Mouse (Mus musculus) embryonic facial prominence, embryonic 11.5 days (tissue): ENCODE measurements around the gene Cutal. TPM values are rescaled to one million over a fixed set of nuclear protein-coding genes. Genes with fewer than 3 reads are reported as not detected.

Source experiments
- ATAC-seq: fragments of 200-750 bp; cut with Nextera tagmentation; replicated peaks from 2 replicates; pipeline ENCODE4 v1.8.0; 2017; ENCODE audit warnings: low read depth; ENCODE audit not compliant: insufficient number of reproducible peaks, low FRiP score, low TSS enrichment
- DNase-seq: peaks from one replicate; pipeline ENCODE4 v3.0.0-alpha.2; 2015; ENCODE audit warnings: low spot score
- H3K27ac ChIP-seq: fragments of 300-500 bp; sonication (generic); replicated peaks from 2 replicates; pipeline ENCODE4 v1.5.1; 2014; ENCODE audit warnings: mild to moderate bottlenecking, low read depth, low read length, control low read depth
- H3K27me3 ChIP-seq: fragments of 300-500 bp; sonication (generic); 2 replicates; pipeline ENCODE4 v1.6.1; 2014; ENCODE audit warnings: mild to moderate bottlenecking, low read length, moderate library complexity, mixed read lengths; ENCODE audit not compliant: control insufficient read depth, insufficient read depth
- H3K36me3 ChIP-seq: fragments of 300-500 bp; sonication (generic); replicated peaks from 2 replicates; pipeline ENCODE4 v1.6.1; 2014; ENCODE audit warnings: low read depth, mild to moderate bottlenecking, low read length, moderate library complexity, mixed read lengths; ENCODE audit not compliant: control insufficient read depth, insufficient read depth
- H3K4me1 ChIP-seq: fragments of 300-500 bp; sonication (generic); 2 replicates; pipeline ENCODE4 v1.6.1; 2014; ENCODE audit warnings: low read length, mixed read lengths; ENCODE audit not compliant: control insufficient read depth, insufficient read depth
- H3K4me2 ChIP-seq: fragments of 300-500 bp; sonication (generic); 2 replicates; pipeline ENCODE4 v1.6.1; 2014; ENCODE audit warnings: low read depth, mild to moderate bottlenecking, control low read depth, low read length, moderate library complexity
- H3K4me3 ChIP-seq: fragments of 300-500 bp; sonication (generic); 2 replicates; pipeline ENCODE4 v1.5.1; 2014; ENCODE audit warnings: low read depth, low read length, control low read depth
- H3K9ac ChIP-seq: fragments of 300-500 bp; sonication (generic); replicated peaks from 2 replicates; pipeline ENCODE4 v1.6.1; 2014; ENCODE audit warnings: mild to moderate bottlenecking, control low read depth, low read length
- H3K9me3 ChIP-seq: fragments of 300-500 bp; sonication (generic); replicated peaks from 2 replicates; pipeline ENCODE4 v1.6.1; 2016; ENCODE audit warnings: mild to moderate bottlenecking, low read length, inconsistent platforms, mixed read lengths; ENCODE audit not compliant: control insufficient read depth
- WGBS: fragments of 180-500 bp; shearing (Covaris S2); extraction: QIAGEN DNeasy Blood & Tissue Kit; methylation state at CpG from one replicate; pipeline ENCODE4 v1.1.7; 2014; 5-methylcytosine and 5-hydroxymethylcytosine counted together
- polyA plus RNA-seq: library from polyadenylated mRNA; unstranded; fragments of >200 nt; fragmentation: Nextera tagmentation; extraction: Ambion mirVana; gene quantifications from 2 replicates; pipeline ENCODE4 v1.2.1, GENCODE M21; 2014

The Cutal gene
- polyA plus RNA-seq, 1 experiment from 2014 or later: 0.32 TPM

- peak; percentile 30 for DNase-seq
- Histone ChIP-seq H3K36me3 (no peaks in the 10 kb centered on the region), H3K4me2 (peak within 1 kb of the TSS; percentile 98), H3K27ac (no peak within 1 kb of the TSS), H3K4me1 (no peaks in the 10 kb centered on the region; the same call in 1 of the 2 replicates), H3K27me3 (peaks cover 23% of the 10 kb centered on the region), H3K4me3 (peak within 1 kb of the TSS; percentile 63), H3K9ac (peak within 1 kb of the TSS; percentile 59), H3K9me3 (no peaks in the 10 kb centered on the region)
- ATAC-seq: no peak; the same call in 1 of the 2 replicates
- under 1% methylated on average over 59 of the region's 64 CpGs for WGBS
These were observed 39.2 kb downstream of the Cutal start, which contains the start of gene Phf19 for GRCm38 (mm10) chr2:34913218-34914068. Phf19 (minus strand) TSS chr2:34914026.

DNA sequence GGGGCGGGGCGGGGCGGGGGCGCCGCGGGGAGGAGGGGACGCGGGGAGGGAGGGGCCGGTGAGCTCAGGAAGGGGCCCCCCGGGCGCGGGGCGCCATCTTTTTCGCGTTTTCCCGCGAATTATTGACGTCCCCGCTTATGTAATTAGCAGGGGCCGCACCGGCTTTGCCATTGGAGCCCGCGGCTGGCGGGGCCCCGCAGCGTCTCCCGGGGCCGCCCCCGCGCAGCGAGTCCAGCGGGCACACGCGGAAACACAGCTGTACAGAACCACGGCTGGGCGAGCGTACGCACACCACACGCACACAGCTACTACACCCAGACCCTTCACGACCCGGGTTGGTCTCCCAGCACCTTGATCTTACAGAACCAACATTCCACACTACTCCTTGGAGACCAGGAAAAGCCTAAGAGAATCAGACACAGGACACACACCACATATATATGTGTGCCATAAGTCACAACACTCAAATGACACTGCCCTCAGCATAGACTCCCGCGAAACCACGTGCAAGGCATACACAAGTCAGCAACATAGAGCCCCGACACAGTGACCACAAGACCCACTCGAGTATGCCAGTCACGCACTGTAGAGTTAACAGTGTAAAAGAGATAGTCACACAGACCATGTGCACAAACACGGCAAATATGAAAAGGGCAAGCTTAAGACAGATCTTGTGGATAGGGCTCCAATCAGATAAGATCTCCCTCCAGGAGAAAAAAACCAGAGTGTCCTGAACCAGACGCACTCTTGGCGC is 40.0 kb downstream of the Cutal start:
- H3K9ac ChIP-seq: peak overlapping the region; percentile 59
- H3K4me1 ChIP-seq: no peaks in the 10 kb centered on the region; the same call in 1 of the 2 replicates
- ATAC-seq (peak; percentile 42; the same call in 1 of the 2 replicates), DNase-seq (peak; percentile 34)
- H3K4me3 ChIP-seq: peak overlapping the region; percentile 63
- 5% methylated on average over 37 of the region's 50 CpGs for WGBS
- H3K9me3 ChIP-seq: no peaks in the 10 kb centered on the region
- H3K4me2 ChIP-seq: peak overlapping the region; percentile 98
- no peak overlapping the region for H3K27ac ChIP-seq
- H3K27me3 ChIP-seq: peaks cover 23% of the 10 kb centered on the region
- no peaks in the 10 kb centered on the region for H3K36me3 ChIP-seq

- no peak for DNase-seq
- 7% methylated on average over 2 of the region's 2 CpGs for WGBS
- no peak for ATAC-seq
- H3K4me3 ChIP-seq: no peak overlapping the region
- no peak overlapping the region for H3K27ac ChIP-seq
- no peaks in the 10 kb centered on the region for H3K9me3 ChIP-seq
- no peak overlapping the region for H3K9ac ChIP-seq
- peaks cover 23% of the 10 kb centered on the region for H3K27me3 ChIP-seq
- H3K4me2 ChIP-seq: no peak overlapping the region
- no peaks in the 10 kb centered on the region; the same call in 1 of the 2 replicates for H3K4me1 ChIP-seq
- H3K36me3 ChIP-seq: no peaks in the 10 kb centered on the region
These were observed 40.6 kb downstream of the Cutal start for GRCm38 (mm10) chr2:34914823-34915082.

GRCm38 (mm10) chr2:34915103-34915502 is 40.9 kb downstream of the Cutal start:
- Histone ChIP-seq H3K9ac (no peak overlapping the region), H3K9me3 (no peaks in the 10 kb centered on the region), H3K27me3 (peaks cover 23% of the 10 kb centered on the region), H3K27ac (no peak overlapping the region), H3K4me3 (no peak overlapping the region), H3K4me2 (no peak overlapping the region), H3K36me3 (no peaks in the 10 kb centered on the region), H3K4me1 (no peaks in the 10 kb centered on the region; the same call in 1 of the 2 replicates)
- ATAC-seq: no peak
- WGBS: 25% methylated on average over 2 of the region's 2 CpGs
- DNase-seq: no peak

DNA sequence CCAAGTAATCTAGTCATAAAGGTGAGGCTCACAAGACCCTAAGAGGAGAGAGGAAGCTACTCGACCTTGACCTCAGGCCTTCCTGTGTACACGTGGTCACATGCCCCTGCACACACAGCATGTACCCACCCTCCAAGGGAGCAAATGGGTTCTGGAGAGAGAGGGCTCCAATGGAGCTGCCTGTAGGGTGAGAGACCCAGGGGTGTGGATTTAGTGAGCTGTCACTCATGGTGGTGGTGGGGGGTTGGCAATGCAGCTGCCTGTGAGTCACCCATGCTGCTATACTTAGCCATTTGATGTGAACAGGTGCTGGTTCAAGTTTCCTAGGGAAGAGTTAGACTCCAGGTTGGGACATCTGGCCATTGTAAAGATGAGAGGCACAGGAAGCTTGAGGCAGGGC is 45.9 kb downstream of the Cutal start:
- ATAC-seq (no peak), DNase-seq (no peak)
- WGBS: 57% methylated on average over 2 of the region's 2 CpGs
- no peaks in the 10 kb centered on the region; the same call in none of the 2 replicates for H3K27me3 ChIP-seq
- H3K4me2 ChIP-seq: no peak overlapping the region
- H3K9me3 ChIP-seq: no peaks in the 10 kb centered on the region
- H3K4me1 ChIP-seq: no peaks in the 10 kb centered on the region
- no peak overlapping the region for H3K27ac ChIP-seq
- no peak overlapping the region for H3K4me3 ChIP-seq
- H3K36me3 ChIP-seq: no peaks in the 10 kb centered on the region
- H3K9ac ChIP-seq: no peak overlapping the region

- Histone ChIP-seq H3K4me2 (no peak overlapping the region), H3K4me1 (no peaks in the 10 kb centered on the region), H3K36me3 (no peaks in the 10 kb centered on the region), H3K9ac (no peak overlapping the region), H3K27me3 (no peaks in the 10 kb centered on the region), H3K27ac (no peak overlapping the region), H3K4me3 (no peak overlapping the region), H3K9me3 (no peaks in the 10 kb centered on the region)
- ATAC-seq: no peak
- WGBS: 20% methylated on average over 2 of the region's 2 CpGs
- no peak for DNase-seq
These were observed 48.5 kb downstream of the Cutal start for GRCm38 (mm10) chr2:34922729-34923128.

DNA sequence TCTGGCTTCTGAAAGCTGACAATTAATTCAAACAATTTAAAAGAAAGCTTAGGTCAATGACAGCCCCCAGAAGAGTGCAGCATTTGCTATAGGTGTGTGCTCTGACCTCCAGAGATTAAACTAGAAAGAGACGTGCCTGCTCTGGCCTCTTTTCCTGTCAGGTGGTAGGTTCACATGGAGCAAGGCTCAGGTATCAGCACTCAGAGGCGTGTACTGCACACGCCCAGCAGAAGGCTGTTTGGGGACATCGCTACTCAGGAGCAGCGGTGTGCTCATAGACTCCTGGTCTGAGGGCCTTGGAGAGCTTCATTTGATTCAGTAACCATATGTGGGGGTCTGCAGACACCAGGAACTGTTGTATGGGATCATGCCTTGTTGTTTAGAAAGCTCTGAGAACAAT is 53.1 kb downstream of the Cutal start:
- no peaks in the 10 kb centered on the region for H3K9me3 ChIP-seq
- H3K4me1 ChIP-seq: no peaks in the 10 kb centered on the region
- ATAC-seq (no peak), DNase-seq (no peak)
- no peak overlapping the region for H3K27ac ChIP-seq
- no peaks in the 10 kb centered on the region for H3K36me3 ChIP-seq
- 66% methylated on average over 5 of the region's 5 CpGs for WGBS
- H3K27me3 ChIP-seq: no peaks in the 10 kb centered on the region
- no peak overlapping the region for H3K4me2 ChIP-seq
- H3K9ac ChIP-seq: no peak overlapping the region
- no peak overlapping the region for H3K4me3 ChIP-seq

- Histone ChIP-seq H3K4me2 (no peak overlapping the region), H3K4me1 (no peaks in the 10 kb centered on the region), H3K36me3 (no peaks in the 10 kb centered on the region), H3K9ac (no peak overlapping the region), H3K4me3 (no peak overlapping the region), H3K9me3 (no peaks in the 10 kb centered on the region), H3K27ac (no peak overlapping the region), H3K27me3 (no peaks in the 10 kb centered on the region)
- ATAC-seq (no peak), DNase-seq (no peak)
- WGBS: 40% methylated on average over 5 of the region's 5 CpGs
These were observed 63.3 kb downstream of the Cutal start for GRCm38 (mm10) chr2:34937460-34937859.
